Mouse (Mus musculus): ENCODE measurements at regions not wholly inside any gene's neighbourhood (a gene's known extent, or its start where the extent isn't known, plus 50 kb on each side); places are given as distances from the start of the nearest gene placed in this dataset.
"Not testable (repeated sequence)": the region's sequence is repeated elsewhere in the genome, so short reads cannot be mapped to it uniquely, and the experiment has no call there.

DNA sequence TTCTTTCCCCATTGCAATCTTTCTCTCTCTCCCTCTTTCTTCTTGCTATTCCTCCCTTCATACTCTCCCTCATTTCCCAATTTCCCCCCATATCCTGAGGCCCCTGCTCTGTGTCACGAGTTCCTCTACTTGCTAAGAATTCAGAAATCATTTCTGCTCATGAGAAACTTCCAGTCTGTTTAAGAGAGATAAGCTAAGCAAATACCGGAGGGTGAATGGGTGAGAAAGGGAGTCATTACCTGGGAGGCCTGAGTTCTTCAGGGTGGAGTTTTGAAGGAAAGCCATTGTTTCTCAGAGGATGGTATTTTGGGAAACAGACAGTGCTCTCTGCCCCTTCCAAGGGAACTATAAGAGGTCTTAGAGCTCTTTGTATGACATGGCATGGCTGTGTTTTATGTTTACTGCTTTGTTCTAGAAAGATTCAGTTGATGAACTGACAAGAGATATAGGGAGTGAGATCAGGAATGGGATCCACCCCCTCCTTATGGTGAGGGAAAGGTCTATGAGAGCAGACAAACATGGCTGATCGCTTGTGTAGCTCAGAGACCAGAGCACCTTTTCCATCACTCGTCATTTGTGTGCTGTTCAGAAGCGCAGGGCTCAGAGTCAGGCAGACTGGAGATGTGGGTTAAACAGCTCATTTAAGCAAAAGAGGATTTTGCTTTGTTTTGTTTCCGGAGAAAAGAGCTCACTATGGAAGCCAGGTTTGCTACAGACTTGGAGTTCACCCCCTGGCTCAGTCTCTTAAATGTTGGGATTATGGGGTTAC, 1361.0 kb upstream of the A1bg start:
- no peak for DNase-seq (ENCODE audit: low read depth)

DNA sequence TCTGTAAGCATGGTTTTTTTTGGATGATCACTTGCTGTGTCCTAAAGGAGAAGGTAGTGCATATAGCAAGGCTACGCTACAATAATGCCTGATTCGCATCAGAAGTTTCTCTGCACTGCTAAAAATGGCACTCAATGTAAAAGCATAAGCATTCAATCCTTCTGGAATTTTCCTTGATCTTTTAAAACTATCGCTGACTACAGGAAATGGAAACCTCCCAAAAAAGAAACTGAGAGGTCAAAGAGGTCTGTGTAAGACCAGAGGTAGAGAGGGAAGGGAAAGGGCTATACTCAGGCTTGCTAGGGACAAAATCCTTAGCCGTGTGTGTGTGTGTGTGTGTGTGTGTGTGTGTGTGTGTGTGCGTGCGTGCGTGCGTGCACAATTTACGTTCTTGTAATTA, 1359.8 kb upstream of the A1bg start:
- no peak for DNase-seq (ENCODE audit: low read depth)

DNA sequence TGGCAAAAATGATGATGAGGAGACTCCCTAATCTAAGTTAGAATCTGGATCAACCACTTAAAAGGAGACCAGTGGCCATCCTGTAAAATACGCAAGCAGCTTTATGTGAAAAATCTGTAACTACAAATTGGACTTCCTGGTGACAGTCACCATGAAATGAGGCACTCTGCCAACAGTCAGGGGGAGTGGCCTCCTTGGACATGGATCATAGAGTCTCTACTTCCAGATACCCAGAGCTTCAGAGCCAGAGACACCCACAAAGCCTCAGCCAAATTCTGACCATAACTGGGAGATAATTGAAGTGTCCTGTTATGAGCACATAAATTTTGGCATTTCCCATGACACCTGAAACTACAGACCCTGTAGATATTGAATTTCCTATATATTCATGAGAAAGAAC, 1359.3 kb upstream of the A1bg start:
- DNase-seq (ENCODE audit: low read depth) = no peak

DNA sequence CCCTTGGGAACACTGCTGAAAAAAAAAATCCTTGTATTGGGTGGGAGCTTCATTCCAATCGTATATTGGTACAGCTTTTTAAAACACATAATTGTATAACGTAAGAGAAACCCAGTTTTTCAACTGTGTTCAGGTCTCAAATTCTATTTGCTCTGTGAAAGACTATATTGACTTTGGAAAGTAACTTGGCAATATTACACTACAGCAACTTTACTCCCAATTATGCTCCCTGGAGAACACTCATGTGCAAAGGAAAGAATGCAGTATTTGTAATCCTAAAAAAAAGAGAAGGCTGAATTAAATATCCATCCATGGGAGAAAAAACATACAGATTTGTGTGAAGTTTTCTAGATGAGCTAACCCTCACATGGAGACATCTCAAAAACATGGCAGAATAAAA, 1356.7 kb upstream of the A1bg start:
- DNase-seq (ENCODE audit: low read depth) = no peak

DNA sequence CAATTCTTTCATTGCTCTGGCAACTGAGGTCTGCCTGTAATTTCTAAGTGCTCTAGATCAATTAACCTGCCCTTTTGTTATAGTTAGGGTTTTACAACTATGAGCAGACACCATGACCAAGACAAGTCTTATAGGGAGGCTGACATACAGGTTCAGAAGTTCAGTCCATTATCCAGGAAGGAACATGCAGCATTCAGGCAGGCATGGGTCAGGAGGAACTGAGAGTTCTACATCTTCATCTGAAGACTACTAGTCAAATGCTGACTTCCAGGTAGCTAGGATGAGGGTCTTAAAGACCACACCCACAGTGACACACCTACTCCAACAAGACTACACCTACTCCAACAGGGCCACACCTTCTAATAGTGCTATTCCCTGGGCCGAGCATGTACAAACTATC, 1352.0 kb upstream of the A1bg start:
- no peak for DNase-seq (ENCODE audit: low read depth)

DNA sequence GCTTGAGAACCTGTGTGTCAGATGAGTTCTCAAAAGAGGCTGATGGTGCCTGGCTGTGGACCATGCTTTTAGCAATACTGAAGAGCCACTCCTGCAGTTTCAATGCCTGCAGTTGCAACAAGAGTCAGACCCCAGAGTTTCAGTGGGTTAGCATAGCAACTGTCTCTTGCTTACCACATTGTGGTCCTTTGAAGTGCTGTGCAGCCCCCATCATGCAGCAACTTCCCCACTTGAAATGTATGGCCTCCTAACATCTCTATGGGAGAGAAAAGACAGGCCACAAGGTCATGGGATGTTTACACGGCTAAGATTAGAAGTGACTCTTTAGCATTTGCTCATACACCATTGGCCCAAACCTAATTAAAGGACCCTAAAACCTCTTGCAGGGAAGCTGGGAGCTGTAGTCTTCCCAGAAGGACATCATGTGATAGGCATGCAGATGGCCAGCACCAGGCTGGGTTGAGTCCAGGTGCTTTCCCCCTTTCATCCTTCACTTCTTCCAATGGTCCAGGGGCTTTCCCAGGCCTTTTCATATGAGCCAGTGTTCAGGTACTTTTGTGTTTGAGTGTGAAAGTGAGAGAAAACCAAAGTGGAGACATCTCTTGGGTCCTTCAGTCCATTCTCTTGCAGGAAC, 1351.2 kb upstream of the A1bg start:
- no peak for DNase-seq (ENCODE audit: low read depth)

DNA sequence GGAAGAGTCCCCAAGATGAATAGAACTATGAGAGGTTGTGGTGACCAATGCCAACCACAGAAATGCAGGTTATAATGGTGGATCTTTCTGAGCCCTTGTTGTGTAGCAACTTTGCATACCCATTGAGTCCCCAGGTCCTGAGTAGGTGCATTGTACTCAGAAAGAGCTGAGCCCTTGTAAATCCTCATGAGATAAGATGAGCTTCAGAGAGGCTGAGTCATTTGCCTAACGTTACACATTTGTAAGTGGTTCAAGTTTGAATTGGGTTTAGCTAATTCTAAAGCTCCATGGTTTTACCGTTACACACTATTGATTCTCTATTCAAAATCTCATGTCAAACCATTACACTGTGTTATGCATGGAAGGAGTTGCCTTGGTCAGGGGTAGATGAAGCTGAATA, 1349.9 kb upstream of the A1bg start:
- DNase-seq (ENCODE audit: low read depth) = no peak

DNA sequence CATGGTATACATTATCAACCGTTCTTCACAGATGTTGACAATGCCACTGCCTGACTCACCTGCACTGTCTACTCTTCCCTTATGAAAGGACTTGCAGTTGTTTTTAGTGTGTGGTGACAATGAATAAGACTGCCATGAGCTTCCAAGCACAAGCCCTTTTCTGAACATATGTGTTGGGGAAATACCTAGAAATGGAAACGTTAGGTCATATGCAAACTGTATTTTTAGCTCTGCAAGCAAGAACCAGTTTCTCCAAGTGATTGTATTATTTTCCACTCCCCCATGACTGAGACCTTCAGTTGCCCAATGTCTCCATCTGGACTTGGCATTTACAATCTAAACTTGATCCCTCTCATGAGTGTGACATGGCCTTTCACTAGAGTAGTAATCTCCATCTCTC, 1348.6 kb upstream of the A1bg start:
- DNase-seq (ENCODE audit: low read depth) = no peak

DNA sequence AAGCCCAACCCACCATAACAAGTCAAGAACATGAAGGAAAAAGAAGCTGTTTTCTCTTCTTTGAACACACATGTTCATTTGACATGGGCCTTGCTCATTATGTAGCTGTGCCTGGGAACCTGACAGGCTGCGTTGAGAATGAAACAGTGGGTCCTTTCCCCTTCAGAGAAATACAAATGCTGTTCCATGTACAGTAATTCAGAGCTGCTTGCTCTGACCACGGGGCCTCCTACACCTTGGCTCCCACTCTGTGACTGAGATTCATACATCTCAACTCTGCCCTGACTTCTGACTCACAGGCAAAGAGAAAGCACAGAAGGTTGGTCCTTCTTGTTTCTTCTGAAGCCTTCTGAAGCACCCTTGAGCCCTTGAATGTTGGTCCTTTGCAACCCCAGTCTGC, 1345.4 kb upstream of the A1bg start:
- DNase-seq (ENCODE audit: low read depth) = no peak

DNA sequence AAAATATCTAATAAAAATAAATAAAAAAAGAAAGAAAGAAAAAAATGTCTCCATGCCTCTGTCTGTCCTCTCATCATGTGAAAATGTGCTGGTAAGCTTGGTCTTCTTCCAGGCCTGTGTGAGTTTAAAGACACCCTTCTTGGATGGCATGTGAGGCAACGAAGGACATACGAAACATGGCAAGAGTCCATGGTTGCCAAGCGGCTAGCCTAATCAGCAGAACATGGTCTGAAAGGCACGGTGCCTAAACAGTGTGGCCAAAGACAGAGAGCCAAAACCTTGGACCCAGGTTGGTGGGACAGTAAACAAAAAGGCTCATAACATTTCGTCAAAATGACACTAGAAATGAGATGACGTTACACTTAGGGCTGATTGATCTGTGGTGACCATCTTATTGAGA, 1344.7 kb upstream of the A1bg start:
- DNase-seq (ENCODE audit: low read depth) = no peak

DNA sequence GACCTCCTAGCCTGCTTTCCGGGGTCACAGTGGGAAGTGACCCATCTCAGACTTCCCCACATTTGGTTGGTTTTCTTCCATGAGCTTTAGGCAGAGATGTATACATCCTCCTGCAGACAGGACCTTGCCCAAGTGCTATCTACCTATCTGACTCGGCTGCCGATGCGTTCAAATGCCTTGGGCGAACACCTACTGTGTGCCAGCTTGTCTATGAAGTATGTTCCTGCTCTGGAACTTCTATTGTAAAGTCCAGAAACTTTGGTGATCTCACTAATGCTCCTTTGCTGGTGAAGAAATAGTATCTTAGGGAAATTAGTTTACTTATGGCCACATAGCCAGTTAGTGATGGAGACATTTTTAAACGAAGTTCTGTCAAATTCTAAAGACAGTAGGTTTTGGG, 1343.2 kb upstream of the A1bg start:
- DNase-seq (ENCODE audit: low read depth) = no peak

DNA sequence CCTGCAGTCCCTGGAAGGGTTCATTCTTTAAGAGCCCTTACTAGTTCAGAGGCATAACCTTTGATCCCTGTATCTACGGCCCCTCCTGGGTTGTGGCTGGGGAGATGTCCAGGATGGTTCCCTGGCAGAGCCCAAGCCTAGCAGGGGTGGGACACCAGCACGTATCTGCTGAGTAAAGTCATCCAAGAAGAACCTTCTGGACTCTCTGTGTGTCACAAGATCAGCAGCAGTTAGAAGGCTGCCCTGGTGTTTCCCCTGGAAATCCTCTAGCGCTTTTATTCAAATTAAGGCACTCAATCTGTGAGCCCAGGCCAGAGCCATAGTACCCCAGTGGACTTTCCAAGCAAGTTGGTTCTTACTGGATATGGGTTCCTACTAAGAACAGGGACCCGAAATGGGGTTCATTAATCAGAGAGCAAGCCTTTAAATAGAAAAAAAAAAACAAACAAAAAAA, 1342.7 kb upstream of the A1bg start:
- DNase-seq (ENCODE audit: low read depth) = no peak

DNA sequence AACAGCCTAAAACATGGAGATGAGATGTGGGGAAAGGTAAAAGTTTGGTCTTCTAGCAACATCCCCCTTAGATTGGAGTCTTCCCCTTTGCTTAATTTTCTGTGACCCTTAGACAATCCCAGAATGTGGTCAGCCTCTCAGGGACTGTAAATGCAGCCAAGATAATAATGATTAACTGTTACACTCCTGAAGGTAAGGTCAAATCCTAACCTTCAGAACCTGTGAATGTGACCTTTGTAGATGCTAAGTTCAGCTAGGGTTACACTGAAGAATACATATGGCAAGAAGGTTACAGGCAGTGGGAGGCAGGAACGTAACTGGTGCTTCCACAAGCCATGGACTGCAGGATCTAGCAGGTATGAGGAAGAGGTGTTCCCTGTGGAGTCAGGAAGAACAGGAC, 1342.2 kb upstream of the A1bg start:
- no peak for DNase-seq (ENCODE audit: low read depth)

DNA sequence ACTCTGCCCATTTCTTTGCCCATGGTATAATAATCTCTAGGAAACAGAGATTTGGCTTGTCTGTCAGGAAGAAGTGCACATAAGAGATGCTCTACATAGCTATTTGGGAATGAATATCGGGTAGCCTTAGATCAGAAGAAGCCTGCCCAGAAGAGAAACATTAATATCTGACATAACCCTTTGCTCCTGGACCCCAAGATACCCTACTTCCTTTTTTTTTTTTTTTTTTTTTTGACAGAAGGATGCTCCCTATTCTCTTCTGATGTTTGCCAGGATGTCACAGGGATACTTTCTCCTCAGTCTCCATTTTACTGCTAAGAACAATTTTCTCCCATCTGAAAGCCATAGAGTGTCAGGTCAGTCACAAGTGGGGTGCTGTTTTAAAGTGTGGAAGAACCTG, 1341.4 kb upstream of the A1bg start:
- DNase-seq (ENCODE audit: low read depth) = no peak

DNA sequence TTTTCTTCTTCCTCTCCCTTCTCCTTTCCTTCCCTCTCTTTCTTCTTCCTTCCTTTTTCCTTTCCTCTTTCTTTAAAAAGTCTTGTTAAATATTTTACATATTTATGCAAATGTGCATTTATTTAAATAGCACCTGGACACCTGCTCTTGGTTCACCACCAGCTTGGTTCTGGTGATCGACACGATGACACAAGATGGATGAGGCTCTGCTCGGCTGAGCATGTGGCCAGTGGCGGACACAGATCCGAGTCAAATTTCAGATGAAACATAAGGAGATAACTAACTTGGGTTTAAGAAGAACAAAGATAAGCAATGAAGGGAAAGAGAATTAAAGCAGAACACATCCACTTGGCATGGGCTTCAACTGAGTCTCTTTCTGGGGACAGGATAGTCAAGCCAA, 1339.7 kb upstream of the A1bg start:
- DNase-seq (ENCODE audit: low read depth) = no peak

DNA sequence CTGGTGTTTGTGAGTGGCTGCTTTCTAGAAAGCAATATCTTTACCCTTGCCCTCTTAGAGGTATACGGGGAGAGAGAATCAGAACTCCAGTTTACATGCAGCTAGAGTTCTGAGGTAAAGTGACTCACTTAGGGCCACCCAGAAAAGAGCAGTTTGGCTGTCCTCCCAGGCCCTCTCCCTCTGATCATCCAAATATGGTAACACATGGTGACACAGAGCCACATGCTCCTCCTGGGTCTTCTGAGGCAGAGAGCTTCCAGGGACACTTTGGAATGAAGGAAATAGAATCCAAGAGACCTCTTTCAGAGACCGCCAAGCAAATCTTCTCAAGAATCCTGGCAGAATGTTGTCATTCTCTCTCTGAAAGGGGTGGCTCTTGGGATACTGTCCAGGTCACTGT, 1338.7 kb upstream of the A1bg start:
- peak; percentile 43 for DNase-seq (ENCODE audit: low read depth)

DNA sequence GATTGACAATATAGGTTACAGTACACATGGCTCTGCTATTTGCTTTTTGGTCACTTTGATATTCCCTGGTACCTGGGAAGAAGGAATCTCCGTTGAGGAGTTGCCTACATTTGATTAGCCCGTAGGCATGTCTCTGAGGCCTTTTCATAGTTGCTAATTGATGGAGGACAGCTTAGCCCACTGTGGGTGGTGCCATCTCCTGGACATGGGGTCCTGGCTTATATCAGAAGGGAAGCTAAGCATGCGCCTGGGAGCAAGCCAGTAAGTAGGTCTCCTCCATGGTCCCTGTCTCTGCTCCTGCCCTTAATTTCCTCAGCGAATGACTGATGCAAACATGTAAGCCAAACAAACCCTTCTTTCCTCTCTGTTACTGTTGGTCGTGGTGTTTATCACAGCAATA, 1335.8 kb upstream of the A1bg start:
- DNase-seq (ENCODE audit: low read depth) = no peak

DNA sequence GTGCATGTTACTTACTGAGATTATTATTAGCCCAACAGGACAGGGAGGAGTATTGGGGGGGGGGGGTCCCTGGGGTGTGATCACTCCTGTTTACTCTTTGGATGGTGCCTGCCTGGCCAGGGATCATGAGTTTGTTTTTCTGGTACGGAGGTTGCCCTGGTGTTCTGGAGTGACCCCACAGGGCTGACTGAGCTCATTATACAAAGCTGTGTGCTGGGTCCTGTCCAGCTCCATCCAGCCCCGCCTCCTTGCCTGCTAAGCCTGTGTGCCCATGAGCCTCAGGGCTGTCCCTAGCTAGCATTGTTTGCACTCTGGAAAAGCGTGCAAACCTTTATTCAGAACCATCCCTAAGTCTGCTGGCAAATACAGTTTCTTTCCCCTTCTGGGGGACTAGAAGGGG, 1335.1 kb upstream of the A1bg start:
- DNase-seq (ENCODE audit: low read depth) = peak; percentile 44

DNA sequence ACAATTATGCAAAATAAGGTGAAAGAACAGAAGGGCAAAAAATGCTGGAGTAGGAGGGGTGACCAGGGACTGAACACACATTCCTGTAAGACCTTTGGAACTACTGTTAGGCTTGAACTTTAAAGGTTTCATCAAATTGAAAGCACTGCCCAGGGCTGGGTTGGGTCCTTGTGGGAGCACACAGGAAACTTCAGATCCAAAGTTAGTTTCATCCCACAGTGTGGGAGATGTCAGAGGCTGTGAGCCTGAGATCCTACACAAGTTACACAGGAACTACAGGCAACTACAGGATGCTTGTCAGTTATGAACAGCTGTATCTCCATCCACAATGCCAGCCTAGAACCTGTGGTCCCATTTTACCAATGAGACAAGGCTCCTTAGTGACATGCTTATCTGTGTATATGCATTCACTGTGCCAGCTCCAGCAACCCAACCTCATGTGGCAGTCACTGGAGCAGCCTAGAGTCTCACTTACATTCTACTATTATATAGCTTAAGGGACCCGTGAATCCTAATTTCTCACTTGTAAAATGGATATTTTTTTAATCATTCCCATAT, 1334.4 kb upstream of the A1bg start:
- DNase-seq (ENCODE audit: low read depth) = no peak

DNA sequence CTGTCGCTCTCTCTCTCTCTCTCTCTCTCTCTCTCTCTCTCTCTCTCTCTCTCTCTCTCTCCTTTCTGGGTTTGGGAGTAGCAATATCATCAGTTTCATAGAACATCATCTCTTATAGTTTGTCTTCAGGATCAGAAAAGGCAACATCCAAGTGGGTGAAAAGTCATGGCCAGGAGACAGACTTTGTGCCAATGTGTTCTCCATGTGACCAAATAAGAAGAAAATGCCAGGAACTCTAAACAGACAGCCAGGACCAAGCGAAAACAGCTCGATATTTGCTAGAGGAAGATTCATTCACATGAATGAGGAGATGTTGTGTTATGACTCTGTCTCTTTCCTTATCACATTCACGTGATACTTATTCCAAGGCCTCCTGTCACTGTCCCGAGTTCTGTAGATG, 1332.8 kb upstream of the A1bg start:
- DNase-seq (ENCODE audit: low read depth) = no peak

DNA sequence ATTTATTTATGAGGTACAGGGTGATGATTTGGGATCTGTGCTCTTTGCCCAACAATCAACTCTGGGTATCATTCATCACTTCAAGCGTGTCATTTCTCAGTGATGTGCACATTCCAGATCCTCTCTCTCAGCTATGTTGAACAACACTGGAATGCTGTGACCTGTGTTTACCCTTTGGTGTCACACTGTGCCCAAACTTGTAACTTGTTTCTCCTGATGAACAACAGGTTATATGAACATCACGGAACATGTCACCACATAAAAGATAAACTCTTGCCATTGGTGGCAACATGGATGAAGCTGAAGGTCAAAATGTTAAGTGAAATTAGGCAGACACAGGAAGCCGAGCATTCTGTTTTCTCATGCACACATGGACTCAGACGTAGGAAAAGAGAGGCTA, 1330.9 kb upstream of the A1bg start:
- no peak for DNase-seq (ENCODE audit: low read depth)

DNA sequence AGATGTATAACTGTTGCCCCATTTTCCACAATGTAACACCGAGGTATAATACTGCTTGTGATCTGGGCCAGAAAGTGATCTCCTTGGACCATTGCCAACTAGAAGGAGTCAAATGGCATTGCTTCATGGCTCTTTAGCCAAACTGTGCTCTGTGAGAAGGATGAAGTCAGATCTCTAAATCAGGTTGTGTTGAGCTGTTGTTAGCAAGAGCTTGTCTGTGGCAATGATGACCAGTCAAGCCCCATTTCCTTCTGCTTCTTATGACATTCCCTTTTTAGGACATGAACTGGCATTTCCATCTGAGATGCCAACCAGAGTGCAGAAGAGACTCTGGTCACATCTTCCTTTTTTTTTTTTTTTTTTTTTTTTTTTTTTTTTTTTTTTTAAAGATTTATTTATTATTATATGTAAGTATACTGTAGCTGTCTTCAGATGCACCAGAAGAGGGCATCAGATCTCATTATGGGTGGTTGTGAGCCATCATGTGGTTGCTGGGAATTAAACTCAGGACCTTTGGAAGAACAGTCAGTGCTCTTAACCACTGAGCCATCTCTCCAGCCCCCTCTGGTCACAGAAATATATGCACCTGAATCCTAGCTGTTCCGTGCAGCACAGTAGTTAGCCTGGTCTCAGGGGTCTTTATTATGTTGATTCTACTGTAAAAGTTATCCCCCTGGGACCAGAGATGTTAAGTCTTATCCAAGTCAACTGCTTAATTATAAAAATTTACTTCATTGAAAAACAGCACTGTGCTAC, 1329.4 kb upstream of the A1bg start:
- DNase-seq (ENCODE audit: low read depth) = not testable (repeated sequence)

DNA sequence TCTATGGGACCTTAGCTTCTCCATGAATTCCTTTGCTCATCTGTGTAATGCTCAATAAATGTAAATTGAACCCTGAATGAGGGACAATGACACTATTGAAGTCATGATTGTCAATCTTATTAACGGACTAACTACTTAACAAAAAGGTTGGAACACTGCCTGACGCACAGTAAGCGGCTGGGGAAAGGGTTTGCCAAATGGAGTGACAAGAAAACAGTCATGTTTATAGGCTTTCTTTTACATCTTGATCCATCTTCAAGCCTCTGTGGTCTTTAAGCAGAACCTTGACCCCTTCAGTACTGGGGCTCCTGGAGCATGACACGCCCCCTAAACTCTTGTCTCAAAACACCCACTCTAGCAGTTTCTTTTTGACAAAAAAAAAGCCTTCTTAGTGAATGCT, 1326.6 kb upstream of the A1bg start:
- no peak for DNase-seq (ENCODE audit: low read depth)
